Mouse (Mus musculus) MN1 (cell line): Measurements from ENCODE around the gene Arglu1.

Experiments used
- DNase-seq: peaks from one replicate; pipeline ENCODE4 v3.0.0-alpha.2; 2016; ENCODE audit warnings: low spot score

The Arglu1 gene

DNA sequence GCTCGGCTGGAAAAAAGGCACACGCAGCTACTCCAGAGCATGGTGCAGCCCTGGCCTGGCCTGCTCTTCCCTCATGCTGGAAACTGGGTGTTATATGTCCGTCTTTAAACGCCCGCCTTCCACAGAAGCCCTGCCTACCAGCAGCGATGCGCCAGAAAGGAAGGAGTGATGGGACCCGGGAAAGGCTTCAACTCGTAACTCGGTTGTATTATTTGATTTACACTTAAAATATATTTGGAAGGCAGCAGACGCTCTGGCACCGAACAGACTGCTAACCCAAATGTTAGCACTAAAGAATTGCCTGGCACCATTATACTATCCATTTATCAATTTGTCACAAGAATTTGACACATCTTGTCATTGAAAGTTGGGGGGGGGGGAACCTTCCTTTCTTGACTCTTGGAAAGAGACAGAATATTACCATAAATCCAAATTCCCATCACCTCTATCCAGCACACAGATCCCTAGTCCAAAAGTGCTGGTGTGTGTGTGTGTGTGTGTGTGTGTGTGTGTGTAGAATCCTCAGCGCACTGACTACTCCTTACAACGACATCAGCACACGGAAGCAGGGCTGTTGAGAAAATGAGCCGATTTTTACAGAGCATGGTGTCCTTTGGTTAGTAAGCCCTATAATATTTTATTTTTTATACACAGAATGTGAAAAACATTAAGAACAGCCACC lies 68.9 kb downstream of the Arglu1 start:
- DNase-seq: no peak

DNA sequence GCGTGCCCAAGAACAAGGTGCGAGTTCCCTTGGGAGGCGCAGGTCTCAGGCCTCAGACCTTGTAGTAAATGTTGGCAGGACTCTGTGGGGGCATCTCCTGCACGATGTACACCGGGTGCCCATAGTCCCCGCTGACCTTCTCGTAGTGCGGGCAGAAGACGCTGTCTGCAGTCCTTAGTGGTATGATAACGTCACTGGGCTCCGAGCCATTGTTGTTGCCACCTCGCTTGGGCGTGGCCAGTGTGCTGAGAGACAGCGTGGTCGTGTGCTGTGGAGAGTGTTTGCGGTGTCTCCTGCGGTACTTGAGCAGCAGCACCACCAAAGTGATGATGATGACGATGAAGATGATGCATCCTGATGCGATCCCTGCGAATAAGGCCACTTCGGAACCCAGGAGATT lies 69.8 kb downstream of the Arglu1 start:
- DNase-seq: no peak

DNA sequence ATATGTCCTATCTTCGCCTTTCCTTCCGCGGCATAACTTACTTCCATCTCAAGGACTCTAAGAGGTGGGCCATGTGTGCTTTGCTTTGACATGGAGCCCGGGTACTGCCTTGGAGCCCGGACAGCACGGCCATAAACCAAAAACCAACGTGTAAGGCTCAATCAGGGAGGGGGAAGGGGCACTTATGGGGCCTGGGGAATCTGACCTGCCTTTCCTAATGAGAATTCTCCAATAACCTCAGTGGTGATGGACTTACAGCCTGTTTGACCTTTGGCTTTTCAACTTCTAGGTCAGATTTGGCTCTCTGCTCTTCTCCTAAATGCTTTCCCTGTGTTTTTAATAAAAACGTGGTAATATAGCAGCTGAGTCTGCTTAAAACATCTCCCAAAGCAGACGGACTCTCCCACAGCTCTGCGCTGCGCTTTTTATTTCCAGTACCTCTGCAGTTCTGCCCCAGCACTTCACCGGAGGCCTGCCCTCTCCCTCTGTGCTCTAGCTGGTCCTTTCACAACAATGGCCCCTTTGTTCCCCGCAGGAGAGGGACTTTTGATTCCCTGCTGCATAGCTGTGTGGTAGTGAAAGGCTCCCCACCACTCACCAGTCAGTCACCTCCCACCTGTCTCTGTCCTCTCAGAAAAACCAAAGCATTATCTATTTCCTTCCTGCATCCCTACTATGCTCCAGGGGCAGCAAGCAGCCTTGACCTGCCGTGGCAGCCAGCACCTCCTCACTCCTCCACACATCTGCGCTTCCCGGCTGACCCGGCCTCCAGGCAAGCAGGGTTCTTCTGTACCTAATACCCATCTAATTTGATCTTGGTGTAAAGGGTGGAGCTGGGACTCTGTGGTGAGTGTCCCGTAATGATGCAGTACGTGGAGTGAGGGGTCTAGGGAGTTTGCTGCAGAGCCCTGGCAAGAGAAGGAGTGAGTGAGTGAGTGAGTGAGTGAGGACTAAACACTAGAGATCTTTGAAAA lies 70.8 kb downstream of the Arglu1 start:
- no peak for DNase-seq
